Mouse (Mus musculus) bone marrow, adult 2 months (tissue): ENCODE results near the gene Brd4. TPM values are rescaled to one million over a fixed set of nuclear protein-coding genes. Genes with fewer than 3 reads are reported as not detected.

Experiments
- H3K27ac ChIP-seq: fragments of 200-500 bp; 2 replicates; pipeline ENCODE4 v1.5.1; 2012; ENCODE audit warnings: low read depth, mild to moderate bottlenecking, control low read depth, inconsistent platforms, low read length; ENCODE audit not compliant: control insufficient read depth, poor library complexity, insufficient read depth
- H3K4me1 ChIP-seq: fragments of 200-500 bp; 2 replicates; pipeline ENCODE4 v1.6.1; 2011; ENCODE audit warnings: low read length; ENCODE audit not compliant: control insufficient read depth, insufficient read depth
- H3K4me3 ChIP-seq: fragments of 200-500 bp; replicated peaks from 2 replicates; pipeline ENCODE3; 2011; ENCODE audit warnings: mild to moderate bottlenecking, low read depth, low read length, control low read depth; ENCODE audit not compliant: control insufficient read depth
- CTCF ChIP-seq: fragments of 200-500 bp; IDR thresholded peaks from 2 replicates; pipeline ENCODE4 v1.5.1; 2011; ENCODE audit warnings: low read length, control low read depth; ENCODE audit not compliant: control insufficient read depth, insufficient read depth
- POLR2A ChIP-seq: fragments of 200-500 bp; IDR thresholded peaks from 2 replicates; pipeline ENCODE4 v1.6.1; 2011; ENCODE audit warnings: low read depth, mild to moderate bottlenecking, control low read depth, low read length, borderline replicate concordance; ENCODE audit not compliant: control insufficient read depth
- WGBS: fragments of 180-500 bp; shearing (Covaris S2); methylation state at CpG from one replicate; pipeline ENCODE4 v1.1.7; 2018; 5-methylcytosine and 5-hydroxymethylcytosine counted together
- polyA plus RNA-seq: library from polyadenylated mRNA; stranded (reverse); fragments of >200 nt; gene quantifications from 2 replicates; pipeline ENCODE4 v1.2.4, GENCODE M21; 2011; ENCODE audit warnings: low replicate concordance; ENCODE audit not compliant: missing spikeins, insufficient read depth, insufficient read length

Gene Brd4
- polyA plus RNA-seq, result 43.6 and 129 TPM in 2 replicates

- H3K27ac ChIP-seq, result peak within 1 kb of the TSS; percentile 100
- under 1% methylated on average over 100 of the region's 100 CpGs for WGBS
- TF ChIP-seq CTCF (no peak), POLR2A (peak; percentile 87; the same call in 1 of the 2 replicates)
- peaks cover 5% of the 10 kb centered on the region for H3K4me1 ChIP-seq
- H3K4me3 ChIP-seq, result peak within 1 kb of the TSS; percentile 87
These were observed at the start of gene Brd4 for GRCm38 (mm10) chr17:32284262-32285137. Gene Brd4 (minus strand): TSS chr17:32284722.

- H3K27ac ChIP-seq, result no peak overlapping the region
- 89% methylated on average over 31 of the region's 31 CpGs for WGBS
- H3K4me1 ChIP-seq, result no peaks in the 10 kb centered on the region
- H3K4me3 ChIP-seq, result no peak overlapping the region
- TF ChIP-seq POLR2A (no peak), CTCF (no peak)
These were observed 49.3 kb upstream of the Brd4 start for GRCm38 (mm10) chr17:32333675-32334303.

GRCm38 (mm10) chr17:32327501-32327900, 43.0 kb upstream of the Brd4 start:
- Histone ChIP-seq H3K4me3 (no peak overlapping the region), H3K4me1 (no peaks in the 10 kb centered on the region), H3K27ac (no peak overlapping the region)
- TF ChIP-seq POLR2A (no peak), CTCF (no peak)

- 100% methylated on average over 1 of the region's 1 CpGs for WGBS
- H3K4me3 ChIP-seq, result no peak overlapping the region
- TF ChIP-seq POLR2A (no peak), CTCF (no peak)
- H3K4me1 ChIP-seq, result no peaks in the 10 kb centered on the region; the same call in 1 of the 2 replicates
- H3K27ac ChIP-seq, result no peak overlapping the region
These were observed 38.3 kb upstream of the Brd4 start for GRCm38 (mm10) chr17:32322809-32323208.

GRCm38 (mm10) chr17:32321836-32322235, 37.3 kb upstream of the Brd4 start:
- 36% methylated on average over 6 of the region's 6 CpGs for WGBS
- TF ChIP-seq CTCF (no peak), POLR2A (no peak)
- no peaks in the 10 kb centered on the region; the same call in 1 of the 2 replicates for H3K4me1 ChIP-seq
- H3K27ac ChIP-seq, result peak overlapping the region; percentile 88
- H3K4me3 ChIP-seq, result peak overlapping the region; percentile 98

GRCm38 (mm10) chr17:32321390-32321734, 36.8 kb upstream of the Brd4 start:
- TF ChIP-seq CTCF (no peak), POLR2A (0 out of 2 replicates have a peak, but pooled peaks have one; percentile 5)
- no peaks in the 10 kb centered on the region; the same call in 1 of the 2 replicates for H3K4me1 ChIP-seq

GRCm38 (mm10) chr17:32320597-32321389, 36.3 kb upstream of the Brd4 start, which contains the start of gene Akap8:
Gene Akap8 (minus strand): TSS chr17:32321238.
- H3K4me1 ChIP-seq, result no peaks in the 10 kb centered on the region; the same call in 1 of the 2 replicates
- TF ChIP-seq POLR2A (peak; percentile 40), CTCF (peak; percentile 3; the same call in 1 of the 2 replicates)
- peak within 1 kb of the TSS; percentile 98 for H3K4me3 ChIP-seq
- H3K27ac ChIP-seq, result peak within 1 kb of the TSS; percentile 94
- under 1% methylated on average over 83 of the region's 83 CpGs for WGBS

More at GRCm38 (mm10) chr17:32321390-32321734, 36.8 kb upstream of the Brd4 start:
- H3K27ac ChIP-seq, result peak overlapping the region; percentile 88
- H3K4me3 ChIP-seq, result peak overlapping the region; percentile 98
- WGBS, result under 1% methylated on average over 23 of the region's 23 CpGs
